Mouse (Mus musculus): ENCODE data around the gene Fam19a2.

Gene Fam19a2

GRCm38 (mm10) chr10:123263876-123264309 lies at the start of gene Fam19a2:
Gene Fam19a2, plus strand, starts transcription at chr10:123263996.
- peak; percentile 69 for DNase-seq

- DNase-seq, result no peak
These were observed 41.0 kb upstream of the Fam19a2 start for GRCm38 (mm10) chr10:123222785-123223184.

GRCm38 (mm10) chr10:123229420-123229819 lies 34.4 kb upstream of the Fam19a2 start:
- DNase-seq, result no peak

GRCm38 (mm10) chr10:123248063-123248462 lies 15.7 kb upstream of the Fam19a2 start:
- no peak for DNase-seq

GRCm38 (mm10) chr10:123251904-123252303 lies 11.9 kb upstream of the Fam19a2 start:
- DNase-seq, result no peak

GRCm38 (mm10) chr10:123254299-123254698 lies 9.5 kb upstream of the Fam19a2 start:
- DNase-seq, result no peak

- no peak for DNase-seq
These were observed 8.0 kb upstream of the Fam19a2 start for GRCm38 (mm10) chr10:123255674-123256348.

- DNase-seq, result peak; percentile 74
These were observed 830 bp downstream of the Fam19a2 start for GRCm38 (mm10) chr10:123264461-123265191.

- DNase-seq, result peak; percentile 55
These were observed 1.5 kb downstream of the Fam19a2 start for GRCm38 (mm10) chr10:123265241-123265790.

- peak; percentile 36 for DNase-seq
These were observed 4.8 kb downstream of the Fam19a2 start for GRCm38 (mm10) chr10:123268568-123268967.

GRCm38 (mm10) chr10:123274554-123274953 lies 10.8 kb downstream of the Fam19a2 start:
- no peak for DNase-seq

GRCm38 (mm10) chr10:123307300-123307699 lies 43.5 kb downstream of the Fam19a2 start:
- DNase-seq, result no peak

GRCm38 (mm10) chr10:123326271-123326670 lies 62.5 kb downstream of the Fam19a2 start:
- no peak for DNase-seq

GRCm38 (mm10) chr10:123341280-123341679 lies 77.5 kb downstream of the Fam19a2 start:
- DNase-seq, result no peak

GRCm38 (mm10) chr10:123342591-123343236 lies 78.9 kb downstream of the Fam19a2 start:
- peak; percentile 45 for DNase-seq

GRCm38 (mm10) chr10:123346301-123346700 lies 82.5 kb downstream of the Fam19a2 start:
- DNase-seq, result no peak

- no peak for DNase-seq
These were observed 89.9 kb downstream of the Fam19a2 start for GRCm38 (mm10) chr10:123353667-123354066.

GRCm38 (mm10) chr10:123357010-123357409 lies 93.2 kb downstream of the Fam19a2 start:
- no peak for DNase-seq

GRCm38 (mm10) chr10:123360492-123360891 lies 96.7 kb downstream of the Fam19a2 start:
- no peak for DNase-seq

- DNase-seq, result peak; percentile 20
These were observed 100.8 kb downstream of the Fam19a2 start for GRCm38 (mm10) chr10:123364628-123365027.

GRCm38 (mm10) chr10:123367152-123367864 lies 103.5 kb downstream of the Fam19a2 start:
- no peak for DNase-seq

GRCm38 (mm10) chr10:123383277-123383676 lies 119.5 kb downstream of the Fam19a2 start:
- no peak for DNase-seq

GRCm38 (mm10) chr10:123385641-123386040 lies 121.8 kb downstream of the Fam19a2 start:
- DNase-seq, result no peak
